Mouse (Mus musculus): ENCODE measurements around the gene Atg4c. TPM values are rescaled to one million over a fixed set of nuclear protein-coding genes. Genes with fewer than 3 reads are reported as not detected.

Gene Atg4c
- total and polyA plus RNA-seq, 3 experiments = not detected

GRCm38 (mm10) chr4:99235203-99235856 lies 41.6 kb downstream of the Atg4c start:
- Histone ChIP-seq H3K9me3 (replicated peaks; ENCODE audit: low read length) (peaks cover 52% of the 10 kb centered on the region), H3K4me1 (ENCODE audit: control insufficient read depth in 1 of 2, insufficient read depth in 2 of 2) (no peaks in the 10 kb centered on the region), H3K27me3 (replicated peaks) (no peaks in the 10 kb centered on the region), H3K4me3 (replicated peaks in 1 of 3; ENCODE audit: low read depth in 2 of 3, low read length in 2 of 3, poor library complexity in 1 of 3) (no peak overlapping the region), H3K79me2 (replicated peaks; ENCODE audit: control insufficient read depth, extremely low read depth, insufficient read depth, poor library complexity, severe bottlenecking) (no peaks in the 10 kb centered on the region), H3K4me2 (ENCODE audit: insufficient read depth, low read depth, poor library complexity, severe bottlenecking) (no peak overlapping the region), H3K27ac (ENCODE audit: insufficient read depth, low read depth) (no peak overlapping the region), H3K36me3 (replicated peaks in 1 of 2; ENCODE audit: control insufficient read depth in 1 of 2, insufficient read depth in 1 of 2, low read length in 1 of 2) (no peaks in the 10 kb centered on the region), H3K9ac (ENCODE audit: insufficient read depth, low read depth) (no peak overlapping the region)
- dilution Hi-C loops (cut with MboI; ENCODE audit: extremely low pct_ligation_motif_present, extremely low pct_unique_long_range_greater_than_20kb, low sequenced_read_pairs) (no loop called here), in situ Hi-C loops (cut with MboI; ENCODE audit: low pct_ligation_motif_present, low pct_unique_long_range_greater_than_20kb, low sequenced_read_pairs) (no loop called here)
- TF ChIP-seq EP300 (IDR thresholded peaks at IDR 0.05; ENCODE audit: low read length) (no peak), SMC3 (IDR thresholded peaks at IDR 0.05; ENCODE audit: low read depth, low read length) (peak; percentile 24), GABPA (IDR thresholded peaks at IDR 0.05; ENCODE audit: insufficient replicate concordance, low read depth, low read length) (no peak), BHLHE40 (IDR thresholded peaks at IDR 0.05; ENCODE audit: low read depth, low read length) (no peak), RAD21 (IDR thresholded peaks at IDR 0.05; ENCODE audit: low read depth, low read length) (peak; percentile 69), CTCF (conservative IDR thresholded peaks at IDR 0.05 in 1 of 2, IDR thresholded peaks at IDR 0.05 in 1 of 2; ENCODE audit: low read depth in 2 of 2, low read length in 2 of 2) (peak in 1 of 2 experiments; percentile 64; a peak in 2 of 4 replicates), UBTF (IDR thresholded peaks at IDR 0.05; ENCODE audit: low read depth, low read length) (no peak), CHD1 (IDR thresholded peaks at IDR 0.05; ENCODE audit: low read depth, low read length) (no peak)
- DNase-seq (ENCODE audit: extremely low read depth) = peak; percentile 7

- no peaks in the 10 kb centered on the region for H3K27me3 ChIP-seq (replicated peaks)
- no peak overlapping the region for H3K9ac ChIP-seq (ENCODE audit: insufficient read depth, low read depth)
- H3K79me2 ChIP-seq (replicated peaks; ENCODE audit: control insufficient read depth, extremely low read depth, insufficient read depth, poor library complexity, severe bottlenecking) = no peaks in the 10 kb centered on the region
- H3K36me3 ChIP-seq (replicated peaks in 1 of 2; ENCODE audit: control insufficient read depth in 1 of 2, insufficient read depth in 1 of 2, low read length in 1 of 2) = no peaks in the 10 kb centered on the region
- no peak for TF ChIP-seq ZMIZ1 (IDR thresholded peaks at IDR 0.05; ENCODE audit: low read depth, low read length)
- TF ChIP-seq MAZ (IDR thresholded peaks at IDR 0.05; ENCODE audit: low read depth, low read length) = no peak
- no peak for TF ChIP-seq USF1 (IDR thresholded peaks at IDR 0.05; ENCODE audit: low read depth, low read length)
- TF ChIP-seq MEF2A (IDR thresholded peaks at IDR 0.05; ENCODE audit: borderline replicate concordance, low read depth, low read length) = no peak
- TF ChIP-seq SIN3A (IDR thresholded peaks at IDR 0.05; ENCODE audit: low read length) = no peak
- no peak for TF ChIP-seq SMC3 (IDR thresholded peaks at IDR 0.05; ENCODE audit: low read depth, low read length)
- no peak for TF ChIP-seq CHD2 (IDR thresholded peaks at IDR 0.05; ENCODE audit: low read length)
- TF ChIP-seq POLR2A (IDR thresholded peaks at IDR 0.05; ENCODE audit: low read depth, low read length) = no peak
- TF ChIP-seq ZNF384 (IDR thresholded peaks at IDR 0.05; ENCODE audit: low read depth, low read length) = no peak
- TF ChIP-seq NRF1 (IDR thresholded peaks at IDR 0.05; ENCODE audit: low read depth, low read length) = no peak
- peaks cover 50% of the 10 kb centered on the region for H3K9me3 ChIP-seq (replicated peaks; ENCODE audit: low read length)
- no peak overlapping the region for H3K4me2 ChIP-seq (ENCODE audit: insufficient read depth, low read depth, poor library complexity, severe bottlenecking)
- H3K4me3 ChIP-seq (replicated peaks in 1 of 3; ENCODE audit: low read depth in 2 of 3, low read length in 2 of 3, poor library complexity in 1 of 3) = no peak overlapping the region
- no peak overlapping the region for H3K27ac ChIP-seq (ENCODE audit: insufficient read depth, low read depth)
- dilution Hi-C loops (cut with MboI; ENCODE audit: extremely low pct_ligation_motif_present, extremely low pct_unique_long_range_greater_than_20kb, low sequenced_read_pairs) (no loop called here), in situ Hi-C loops (cut with MboI; ENCODE audit: low pct_ligation_motif_present, low pct_unique_long_range_greater_than_20kb, low sequenced_read_pairs) (no loop called here)
- no peaks in the 10 kb centered on the region for H3K4me1 ChIP-seq (ENCODE audit: control insufficient read depth in 1 of 2, insufficient read depth in 2 of 2)
- no peak for DNase-seq (ENCODE audit: extremely low read depth)
Observed at GRCm38 (mm10) chr4:99238305-99238704, 44.6 kb downstream of the Atg4c start.
